Mouse (Mus musculus) gonadal fat pad, adult 2 months (tissue): Measurements from ENCODE around the gene Hist1h2bj. TPM values are rescaled to one million over a fixed set of nuclear protein-coding genes. Genes with fewer than 3 reads are reported as not detected.

Source experiments
- DNase-seq: peaks from one replicate; pipeline ENCODE4 v3.0.0-alpha.2; 2012; ENCODE audit warnings: low read depth
- polyA plus RNA-seq: library from polyadenylated mRNA; depleted of rRNA; stranded (reverse); fragments of >200 nt; gene quantifications from 2 replicates; pipeline ENCODE4 v1.2.3, GENCODE M21; 2012; rRNA removed

The Hist1h2bj gene
- 1.2 and 3.0 TPM in 2 replicates for polyA plus RNA-seq

- peak; percentile 99 for DNase-seq
These were observed at the start of gene Hist1h2bj, which contains the start of gene Hist1h2ag for GRCm38 (mm10) chr13:22042568-22043502. Hist1h2bj (plus strand) TSS chr13:22043214. Hist1h2ag (minus strand) TSS chr13:22042944.

- no peak for DNase-seq
These were observed 48.9 kb upstream of the Hist1h2bj start for GRCm38 (mm10) chr13:21993957-21994738.

GRCm38 (mm10) chr13:21994896-21995295 is 48.1 kb upstream of the Hist1h2bj start:
- DNase-seq: no peak

GRCm38 (mm10) chr13:21995331-21995914 is 47.6 kb upstream of the Hist1h2bj start:
- DNase-seq: no peak

- DNase-seq: no peak
These were observed 46.7 kb upstream of the Hist1h2bj start for GRCm38 (mm10) chr13:21996101-21996839.

GRCm38 (mm10) chr13:21996840-21997185 is 46.2 kb upstream of the Hist1h2bj start:
- no peak for DNase-seq

- no peak for DNase-seq
These were observed 45.7 kb upstream of the Hist1h2bj start for GRCm38 (mm10) chr13:21997201-21997820.

- DNase-seq: no peak
These were observed 45.2 kb upstream of the Hist1h2bj start for GRCm38 (mm10) chr13:21997821-21998220.

- DNase-seq: no peak
These were observed 44.6 kb upstream of the Hist1h2bj start for GRCm38 (mm10) chr13:21998412-21998811.

GRCm38 (mm10) chr13:21999147-21999546 is 43.9 kb upstream of the Hist1h2bj start:
- DNase-seq: no peak

GRCm38 (mm10) chr13:22001346-22001745 is 41.7 kb upstream of the Hist1h2bj start:
- DNase-seq: no peak

GRCm38 (mm10) chr13:22001823-22002222 is 41.2 kb upstream of the Hist1h2bj start:
- no peak for DNase-seq

- DNase-seq: no peak
These were observed 37.2 kb upstream of the Hist1h2bj start for GRCm38 (mm10) chr13:22005605-22006333.

- DNase-seq: no peak
These were observed 36.5 kb upstream of the Hist1h2bj start for GRCm38 (mm10) chr13:22006334-22007120.

GRCm38 (mm10) chr13:22007121-22007510 is 35.9 kb upstream of the Hist1h2bj start:
- no peak for DNase-seq

- DNase-seq: no peak
These were observed 35.1 kb upstream of the Hist1h2bj start for GRCm38 (mm10) chr13:22007872-22008271.

GRCm38 (mm10) chr13:22008707-22009106 is 34.3 kb upstream of the Hist1h2bj start:
- DNase-seq: no peak

GRCm38 (mm10) chr13:22009642-22010041 is 33.4 kb upstream of the Hist1h2bj start, which contains the start of gene Prss16:
Prss16 (minus strand) TSS chr13:22009742.
- DNase-seq: no peak

- no peak for DNase-seq
These were observed 29.3 kb upstream of the Hist1h2bj start for GRCm38 (mm10) chr13:22013716-22014115.
